Mouse (Mus musculus): ENCODE data around the gene Cntfr.

Cntfr gene

DNA sequence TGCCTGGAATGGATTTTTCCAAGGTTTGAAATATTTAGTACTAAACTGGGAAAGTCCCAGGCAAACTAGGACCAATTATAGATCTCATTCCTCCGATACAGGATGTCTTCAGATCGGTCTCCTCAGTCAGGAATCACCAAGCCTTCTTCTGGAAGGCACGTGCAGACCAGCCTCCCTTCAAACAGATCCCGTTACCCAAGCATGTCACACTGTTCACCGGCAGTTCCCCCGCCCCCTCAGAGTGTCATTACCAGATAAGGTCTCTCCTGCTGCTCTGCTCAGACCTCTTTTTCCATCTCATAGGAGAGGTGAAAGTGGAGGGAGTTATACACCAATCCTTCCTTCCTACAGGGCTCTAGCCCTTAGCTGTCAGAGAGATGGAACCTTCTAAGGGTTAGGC is 43.2 kb downstream of the Cntfr start:
- in situ Hi-C loops (cut with MboI): no loop called here

DNA sequence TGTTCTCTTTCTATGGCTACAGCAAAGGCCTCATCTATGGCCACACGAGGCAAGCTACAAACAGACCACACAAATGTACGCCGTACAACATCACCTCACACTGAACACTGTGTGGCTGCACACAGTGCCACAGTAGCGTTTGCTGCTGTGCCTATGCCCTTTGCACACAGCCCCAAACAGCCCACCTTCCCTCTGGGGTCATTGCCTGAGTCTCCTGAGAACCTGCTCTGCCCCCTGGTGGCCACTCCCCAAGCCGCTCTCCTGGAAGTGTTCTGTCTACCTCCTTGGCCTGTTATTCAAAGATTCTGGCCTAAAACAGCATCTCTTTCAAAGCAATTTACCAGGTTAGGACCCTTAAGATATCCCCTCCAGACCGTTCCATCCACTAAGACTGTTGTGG is 43.6 kb downstream of the Cntfr start:
- in situ Hi-C loops (cut with MboI): no loop called here

DNA sequence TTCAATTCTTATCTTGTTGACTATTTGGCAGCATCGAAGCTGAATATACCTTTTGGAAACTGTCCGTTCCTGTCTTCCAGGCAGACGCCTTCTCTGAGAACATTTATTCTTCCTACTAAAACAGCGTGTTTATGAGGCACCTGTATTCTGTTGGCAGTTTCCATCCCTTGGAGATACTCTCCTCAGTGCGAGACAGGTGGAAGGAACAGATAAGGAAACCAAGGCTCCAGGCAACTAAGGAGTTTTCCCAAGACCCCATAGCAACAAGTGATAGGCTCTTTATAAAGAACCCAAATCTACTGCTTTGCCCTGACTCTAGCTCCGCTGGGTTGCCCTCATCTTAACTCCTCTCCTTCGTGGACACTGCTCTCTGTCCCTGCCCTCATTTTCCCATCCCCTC is 48.3 kb downstream of the Cntfr start:
- in situ Hi-C loops (cut with MboI): no loop called here

DNA sequence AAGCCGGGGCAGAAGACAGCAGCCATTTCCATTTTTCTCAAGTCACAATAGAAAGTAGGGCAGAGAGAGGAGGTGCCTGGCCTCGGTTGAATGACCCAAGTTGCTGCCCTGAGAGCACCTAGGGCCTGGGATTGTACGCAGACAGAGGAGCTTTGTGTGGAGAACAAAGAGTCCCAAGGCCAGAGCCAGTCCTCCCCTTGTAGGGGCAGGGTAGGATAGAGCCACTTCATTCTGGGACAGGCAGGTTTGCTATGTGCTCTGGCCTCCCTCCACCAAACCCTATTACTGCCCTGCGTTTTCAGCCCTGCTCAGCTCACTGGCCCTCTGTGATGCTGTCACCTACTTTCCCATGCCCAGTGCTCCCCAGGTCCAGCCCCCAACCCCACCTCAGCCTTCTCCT is 48.7 kb downstream of the Cntfr start:
- in situ Hi-C loops (cut with MboI): no loop called here

DNA sequence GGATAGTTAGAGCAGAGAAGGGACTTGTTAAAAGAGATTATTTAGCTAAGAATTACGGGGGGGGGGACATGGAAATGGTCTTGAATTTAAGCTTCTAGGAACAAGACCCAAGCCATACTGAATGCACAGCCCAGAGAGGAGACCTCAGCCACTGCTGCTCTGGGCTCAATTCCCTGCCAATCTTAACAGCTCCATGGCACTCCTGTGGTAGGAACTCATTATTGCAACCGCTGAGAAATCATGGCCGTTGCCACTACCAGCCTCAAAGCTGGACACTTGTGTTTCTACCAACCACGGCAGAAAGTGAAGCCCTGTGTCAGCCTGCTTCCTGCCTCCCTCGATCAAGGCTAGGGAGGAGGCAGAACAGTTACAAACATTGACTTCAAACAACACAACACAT is 51.4 kb downstream of the Cntfr start:
- in situ Hi-C loops (cut with MboI): no loop called here

DNA sequence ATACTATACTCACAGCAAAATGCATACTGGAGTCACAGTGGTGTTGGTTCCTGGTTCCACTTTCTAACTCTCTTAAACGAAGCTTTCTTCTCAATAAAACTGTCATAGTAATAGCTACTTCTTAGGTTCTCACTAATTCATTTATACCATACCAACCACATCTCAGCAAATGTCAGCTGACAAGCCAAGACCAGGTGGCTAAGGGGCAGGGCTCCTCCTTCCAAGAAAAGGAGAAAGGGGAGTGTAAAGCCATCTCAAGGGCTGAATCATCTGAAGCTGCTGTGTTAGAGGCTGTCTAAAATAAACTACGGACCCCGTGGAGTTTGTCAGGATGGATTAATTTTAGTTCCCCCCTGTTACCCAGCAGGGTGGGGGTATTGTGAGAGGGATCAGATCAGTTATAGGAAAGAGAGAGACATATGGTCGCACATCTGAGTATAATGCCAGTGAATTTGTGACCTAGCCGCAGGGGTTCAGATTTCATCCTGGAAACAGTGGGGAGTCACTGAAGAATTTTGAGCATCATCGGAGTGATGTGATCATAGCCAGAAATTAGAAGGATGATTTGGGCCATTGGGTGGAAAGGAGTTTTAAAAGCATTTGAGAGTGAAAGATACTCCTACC is 55.6 kb downstream of the Cntfr start:
- in situ Hi-C loops (cut with MboI): no loop called here

DNA sequence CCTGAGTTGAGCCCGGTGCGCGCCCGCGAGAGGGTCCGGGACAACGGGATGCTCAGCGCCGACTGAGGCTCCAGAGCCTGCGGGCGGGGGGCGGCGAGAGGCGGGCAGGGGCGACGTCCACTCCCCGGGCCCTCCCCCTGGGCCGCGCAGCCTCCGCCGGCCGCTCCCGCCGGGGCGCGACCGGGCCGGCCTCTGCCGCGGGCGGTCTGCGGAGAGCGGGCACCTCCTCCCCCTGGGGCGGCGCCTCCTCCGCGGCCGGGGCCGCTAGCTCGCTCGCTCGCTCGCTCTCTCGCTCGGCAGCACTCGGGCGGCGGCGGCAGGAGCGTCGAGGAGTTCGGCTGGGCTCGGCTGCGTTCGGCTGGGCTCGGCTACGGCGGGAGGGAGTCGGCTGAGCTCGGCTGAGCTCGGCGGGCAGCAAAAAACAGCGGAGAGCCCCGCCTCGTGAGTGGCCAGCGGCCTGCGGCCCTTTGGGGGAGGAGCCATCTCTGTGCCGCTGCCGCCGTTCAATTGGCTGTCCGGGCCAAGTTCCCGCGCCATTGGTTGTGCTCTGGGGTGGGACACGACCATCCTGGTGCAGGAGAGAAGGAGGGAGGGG is 56.9 kb downstream of the Cntfr start, which contains the start of gene Enho:
Gene Enho (minus strand): TSS at position 412 of the 595 bp plus-strand sequence.
- in situ Hi-C loops (cut with MboI): no loop called here

DNA sequence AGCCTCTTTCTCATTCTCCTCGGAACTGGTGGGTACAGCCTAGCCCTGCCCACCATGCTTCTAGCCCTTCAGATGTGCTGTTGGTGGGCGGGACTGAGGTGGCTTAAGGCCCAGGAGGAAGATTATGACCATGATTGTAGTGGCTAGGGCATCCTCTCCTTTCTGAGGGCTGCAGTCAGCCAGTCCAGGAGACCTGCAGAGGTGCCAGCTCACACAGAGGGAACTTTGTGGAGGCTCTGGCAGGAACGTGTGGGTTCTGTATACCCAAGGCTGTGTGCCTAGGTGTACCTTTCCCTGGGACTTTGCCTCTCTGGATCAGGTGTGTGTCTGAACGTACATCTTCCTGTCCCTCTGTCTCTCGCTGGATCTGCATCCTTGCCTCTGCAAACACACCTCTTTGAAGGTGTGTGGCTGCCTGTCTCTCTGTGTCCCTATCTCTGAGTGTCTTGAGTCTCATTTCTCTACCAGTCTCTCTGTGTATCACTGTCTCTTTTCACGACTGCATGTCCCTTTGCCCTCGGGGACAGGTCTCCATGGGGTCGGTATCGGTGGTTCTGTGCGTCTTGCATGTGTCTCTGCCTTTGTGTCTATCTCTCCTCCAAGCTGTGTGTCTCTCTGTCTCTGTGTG is 57.6 kb downstream of the Cntfr start:
- in situ Hi-C loops (cut with MboI): no loop called here

DNA sequence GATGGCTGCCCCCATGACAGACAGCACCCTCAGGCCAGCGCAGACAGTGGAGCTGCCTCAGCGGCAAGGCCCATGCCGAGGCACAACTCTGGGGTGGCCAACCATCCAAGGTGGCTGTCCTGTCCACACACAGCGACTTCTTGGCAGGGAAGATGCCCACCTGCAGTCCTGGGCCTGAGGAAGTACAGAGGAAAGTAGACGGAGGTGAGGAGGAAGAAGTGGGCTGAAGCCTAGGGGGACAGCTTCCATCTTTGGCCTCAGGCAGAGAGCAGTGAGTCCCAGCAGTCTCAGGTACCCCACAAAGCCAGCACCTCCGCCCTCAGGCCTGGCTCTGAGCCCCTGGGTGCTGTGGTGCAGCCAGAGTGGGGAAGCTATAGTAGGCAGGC is 58.1 kb downstream of the Cntfr start:
- in situ Hi-C loops (cut with MboI): no loop called here

DNA sequence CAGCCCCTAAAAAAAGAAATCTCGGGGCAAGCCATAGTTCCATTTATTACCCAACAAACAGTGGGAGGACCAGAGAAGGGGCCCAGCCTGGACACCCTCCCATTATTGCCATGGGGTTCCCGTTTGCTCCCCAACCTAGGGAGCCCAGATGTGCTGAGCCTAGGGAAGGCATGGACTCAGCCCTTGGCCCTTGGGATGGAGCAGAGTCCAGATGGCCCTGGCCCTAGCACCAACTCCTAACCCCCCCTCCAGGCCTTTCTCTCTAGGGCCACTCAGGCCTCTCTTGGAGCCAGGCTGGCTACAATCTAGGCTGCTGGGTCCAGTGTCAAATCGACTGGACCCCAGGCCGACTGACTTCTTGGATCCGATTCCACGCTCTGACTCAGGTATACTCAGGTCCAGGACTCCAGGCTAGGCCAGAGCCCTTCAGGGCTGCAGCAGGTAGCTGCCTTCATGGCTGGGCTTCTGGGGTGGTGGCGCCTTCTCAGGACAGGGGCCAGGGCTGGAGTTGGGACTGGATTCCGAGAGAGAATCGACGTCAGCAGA is 58.6 kb downstream of the Cntfr start:
- in situ Hi-C loops (cut with MboI): no loop called here

DNA sequence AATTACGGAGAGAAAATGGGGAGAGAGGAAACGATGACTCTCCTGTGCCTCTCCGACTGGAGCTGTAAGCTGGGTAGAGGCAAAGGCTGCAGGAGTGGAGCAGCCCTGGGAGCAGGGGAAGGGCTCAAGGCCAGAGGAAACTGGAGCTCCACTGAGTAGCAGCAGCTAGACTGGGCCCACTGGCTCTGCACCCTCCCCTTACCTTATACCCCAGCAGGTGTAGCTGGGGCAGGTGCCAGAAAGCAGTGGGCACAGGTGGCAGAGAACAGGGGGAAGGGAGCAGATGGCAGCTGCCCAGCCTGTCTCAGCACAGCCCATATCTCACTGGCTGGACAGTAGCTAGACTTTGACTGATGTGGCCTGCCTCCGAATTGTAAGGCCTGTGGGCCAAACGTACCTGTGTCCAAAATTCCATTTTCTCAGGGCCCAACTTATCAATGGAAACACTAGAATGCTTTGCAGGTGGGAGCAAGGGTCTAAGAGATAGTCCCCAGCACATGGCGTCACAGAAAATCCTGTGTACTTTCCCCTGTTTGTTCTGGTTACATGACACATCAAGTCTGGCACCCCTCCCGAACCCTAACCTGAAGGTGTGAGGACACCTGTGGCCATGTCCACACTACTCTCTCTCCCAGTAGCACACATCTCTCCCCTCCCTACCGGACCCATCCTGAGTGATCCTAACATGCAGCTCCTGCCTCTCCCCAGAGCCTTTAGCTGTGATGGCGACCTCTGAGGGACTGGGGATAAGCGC is 59.8 kb downstream of the Cntfr start:
- in situ Hi-C loops (cut with MboI): no loop called here

DNA sequence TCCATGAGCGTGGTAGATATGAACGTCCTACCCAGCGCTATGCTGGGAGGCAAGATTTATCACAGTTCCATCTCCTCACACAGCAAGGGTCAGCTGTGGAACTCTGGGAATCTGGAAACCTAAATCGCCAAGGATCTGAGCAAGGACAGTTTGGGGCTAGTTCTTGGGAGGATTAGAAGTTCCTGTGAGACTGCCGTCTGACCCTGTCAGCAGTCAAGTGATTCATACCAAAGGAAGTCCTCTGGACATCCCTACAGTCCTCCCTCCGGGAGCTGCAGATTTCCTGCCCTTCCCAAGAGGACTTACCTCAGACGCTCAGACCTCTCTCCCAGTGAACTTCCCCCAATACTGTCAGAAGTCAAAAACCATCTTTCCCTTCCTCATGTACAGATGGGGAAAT is 60.5 kb downstream of the Cntfr start:
- in situ Hi-C loops (cut with MboI): no loop called here

DNA sequence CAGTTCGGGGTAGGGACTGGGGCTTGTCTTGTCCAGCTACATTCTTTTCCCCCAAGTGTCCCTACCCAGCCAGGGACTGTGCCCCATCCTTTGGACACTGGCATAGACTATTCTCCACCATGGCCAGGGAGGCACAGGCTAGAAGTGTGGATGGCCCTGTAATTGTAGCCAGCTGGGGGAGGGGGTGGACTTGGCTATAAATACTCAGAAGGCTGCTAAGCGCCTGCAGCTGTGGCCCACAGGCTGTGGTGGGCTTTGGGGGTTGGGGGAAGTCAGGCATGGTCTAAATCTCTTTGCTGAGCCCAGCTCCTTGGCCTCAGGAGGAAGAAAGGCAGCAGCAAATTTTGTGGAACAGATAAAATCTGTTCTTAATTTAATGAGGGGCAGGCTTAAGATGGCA is 61.0 kb downstream of the Cntfr start:
- in situ Hi-C loops (cut with MboI): no loop called here

DNA sequence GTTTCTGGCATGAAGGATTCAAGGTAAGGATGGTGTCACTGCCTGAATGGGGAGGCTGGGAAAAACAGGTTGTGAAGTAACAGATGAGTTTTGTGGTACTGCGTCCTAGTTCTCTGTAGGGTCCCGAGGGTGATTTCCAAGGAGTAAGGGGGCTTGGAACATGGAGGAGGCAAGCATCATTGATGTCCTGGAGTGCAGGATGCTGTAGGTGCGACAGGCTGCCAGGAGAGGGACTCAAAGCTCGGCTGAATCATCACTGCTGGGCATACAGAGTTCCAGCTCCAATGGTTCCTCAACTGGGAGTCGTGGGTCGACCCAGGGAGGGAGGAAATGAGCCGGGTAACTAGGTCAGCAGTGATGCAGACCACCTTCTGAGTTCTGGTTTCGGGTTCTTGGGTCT is 61.7 kb downstream of the Cntfr start:
- in situ Hi-C loops (cut with MboI): no loop called here

DNA sequence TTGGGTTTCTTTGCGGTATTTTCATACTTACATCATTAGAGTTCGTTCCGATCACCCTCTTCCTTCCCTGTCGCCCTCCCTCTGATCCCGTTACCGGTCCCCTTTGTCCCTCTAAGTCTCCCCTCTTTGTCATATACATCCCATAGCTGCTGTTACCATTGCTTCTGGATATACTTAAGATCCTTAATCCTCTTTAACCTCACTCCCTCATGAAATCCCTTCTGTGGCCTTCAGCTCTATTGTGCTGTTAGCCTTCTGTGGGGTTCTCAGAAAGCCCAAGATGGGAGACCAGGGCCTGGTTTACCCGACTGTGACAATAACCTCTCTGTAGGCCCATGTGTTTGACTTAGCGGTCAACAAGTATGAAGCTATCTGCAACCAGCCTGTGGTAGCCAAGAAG is 62.3 kb downstream of the Cntfr start:
- in situ Hi-C loops (cut with MboI): no loop called here

DNA sequence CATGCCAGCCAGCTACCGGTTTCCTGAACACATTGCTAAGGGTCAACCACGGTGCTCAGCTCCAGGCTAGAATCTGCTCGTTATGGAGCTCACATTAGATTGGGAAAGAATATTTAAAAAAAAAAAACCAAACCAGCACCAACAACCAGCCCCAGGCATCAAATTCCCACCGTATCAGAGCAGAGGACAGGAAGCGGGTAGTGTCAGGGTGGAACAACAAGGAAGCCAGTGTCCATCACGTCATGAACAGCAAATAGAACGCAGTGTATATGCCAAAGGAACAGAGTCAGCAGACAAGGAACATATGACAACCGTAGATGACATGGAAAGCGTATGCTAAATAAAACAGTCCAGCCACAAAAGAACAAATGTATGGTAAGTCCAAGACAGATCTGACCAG is 63.9 kb downstream of the Cntfr start:
- in situ Hi-C loops (cut with MboI): no loop called here

DNA sequence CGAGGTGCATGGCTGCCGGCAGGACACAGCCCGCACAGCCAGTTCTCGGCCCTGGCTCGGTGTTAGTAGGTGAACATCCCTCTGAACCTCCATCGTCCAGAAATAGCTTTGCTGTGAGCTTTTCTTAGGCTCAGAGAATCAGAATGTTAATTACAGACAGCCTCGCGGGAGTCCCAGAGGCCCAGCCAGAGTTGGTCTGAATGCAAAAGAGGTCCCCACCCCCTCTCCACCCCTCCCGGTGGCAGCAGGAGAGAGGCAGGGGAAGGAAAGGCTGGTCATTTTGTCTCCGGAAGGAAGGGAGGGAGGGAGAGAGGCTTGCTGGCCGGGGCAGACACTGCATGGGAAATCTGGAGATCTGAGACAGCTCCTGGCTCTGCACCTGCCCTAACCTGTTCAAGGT is 65.5 kb downstream of the Cntfr start:
- in situ Hi-C loops (cut with MboI): no loop called here

DNA sequence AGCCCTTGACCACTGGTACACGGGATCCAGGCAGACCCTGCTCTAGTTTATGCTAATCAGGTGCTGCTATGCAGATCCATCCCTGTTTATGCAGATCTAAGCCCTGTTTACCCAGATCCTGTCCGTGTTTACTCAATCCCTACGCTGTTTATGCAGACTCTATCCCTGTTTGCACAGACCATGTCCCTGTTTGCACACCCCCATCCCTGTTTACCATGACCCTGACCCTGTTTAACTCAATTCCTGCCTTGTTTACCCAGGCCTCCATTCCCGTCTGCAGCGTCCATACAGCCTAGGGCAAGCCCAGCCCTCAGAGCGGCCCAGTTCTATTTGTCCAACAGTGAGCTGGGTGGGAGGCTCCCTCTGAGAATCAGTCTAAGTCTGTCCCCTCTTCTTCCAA is 66.7 kb downstream of the Cntfr start:
- in situ Hi-C loops (cut with MboI): no loop called here

DNA sequence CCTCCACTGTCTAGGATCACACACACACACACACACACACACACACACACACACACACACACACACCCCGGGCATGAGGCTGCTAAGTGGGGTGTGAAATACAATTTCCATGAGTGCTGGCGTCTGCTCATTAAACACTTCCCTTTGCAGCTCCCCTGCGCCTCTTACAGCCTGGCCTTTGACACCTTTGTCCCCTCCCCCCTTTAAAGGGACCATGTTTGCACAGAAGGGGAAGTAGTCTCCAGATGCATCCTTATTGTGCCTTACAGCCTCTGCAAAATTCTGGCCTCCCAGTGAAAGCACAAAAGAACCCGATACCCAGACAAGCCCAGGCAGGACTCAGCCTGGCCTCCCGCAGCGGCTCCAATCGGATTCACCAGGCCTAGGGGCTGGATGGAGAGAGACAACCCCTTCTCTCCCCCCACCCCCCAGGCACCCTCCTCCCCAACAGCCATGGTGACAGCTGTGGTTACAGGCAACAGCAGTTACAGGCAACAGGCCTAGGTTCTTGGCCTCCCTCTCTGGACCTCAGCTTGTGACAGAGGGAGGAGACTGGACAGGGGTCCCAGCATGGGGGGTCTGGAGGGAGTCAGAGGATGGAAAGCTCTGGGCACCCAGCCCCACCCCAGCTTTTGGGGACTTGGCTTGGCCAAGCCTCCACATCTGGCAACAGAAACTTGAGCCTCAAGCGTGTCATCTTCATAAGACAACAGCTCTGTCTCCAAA is 68.5 kb downstream of the Cntfr start:
- in situ Hi-C loops (cut with MboI): no loop called here

DNA sequence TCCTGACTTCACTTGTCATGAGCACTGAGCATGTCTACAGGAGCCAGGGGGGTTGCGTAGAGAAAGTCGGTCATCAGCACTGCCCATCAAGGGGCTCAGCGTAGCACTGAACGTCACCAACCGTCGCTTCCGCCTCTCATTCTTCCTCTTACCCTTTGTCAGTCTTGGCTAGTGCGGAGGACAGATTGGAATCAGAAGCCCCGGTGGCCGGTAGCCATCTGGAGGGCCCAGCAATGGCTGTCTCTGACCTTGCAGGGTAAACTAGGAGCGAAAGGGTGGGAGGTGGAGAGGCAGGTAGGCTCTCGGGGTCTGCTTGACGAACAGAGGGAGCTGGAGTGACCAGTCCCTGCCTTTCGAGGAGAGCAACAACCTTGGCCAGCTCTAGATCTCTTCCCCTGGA is 74.8 kb downstream of the Cntfr start:
- in situ Hi-C loops (cut with MboI): no loop called here

DNA sequence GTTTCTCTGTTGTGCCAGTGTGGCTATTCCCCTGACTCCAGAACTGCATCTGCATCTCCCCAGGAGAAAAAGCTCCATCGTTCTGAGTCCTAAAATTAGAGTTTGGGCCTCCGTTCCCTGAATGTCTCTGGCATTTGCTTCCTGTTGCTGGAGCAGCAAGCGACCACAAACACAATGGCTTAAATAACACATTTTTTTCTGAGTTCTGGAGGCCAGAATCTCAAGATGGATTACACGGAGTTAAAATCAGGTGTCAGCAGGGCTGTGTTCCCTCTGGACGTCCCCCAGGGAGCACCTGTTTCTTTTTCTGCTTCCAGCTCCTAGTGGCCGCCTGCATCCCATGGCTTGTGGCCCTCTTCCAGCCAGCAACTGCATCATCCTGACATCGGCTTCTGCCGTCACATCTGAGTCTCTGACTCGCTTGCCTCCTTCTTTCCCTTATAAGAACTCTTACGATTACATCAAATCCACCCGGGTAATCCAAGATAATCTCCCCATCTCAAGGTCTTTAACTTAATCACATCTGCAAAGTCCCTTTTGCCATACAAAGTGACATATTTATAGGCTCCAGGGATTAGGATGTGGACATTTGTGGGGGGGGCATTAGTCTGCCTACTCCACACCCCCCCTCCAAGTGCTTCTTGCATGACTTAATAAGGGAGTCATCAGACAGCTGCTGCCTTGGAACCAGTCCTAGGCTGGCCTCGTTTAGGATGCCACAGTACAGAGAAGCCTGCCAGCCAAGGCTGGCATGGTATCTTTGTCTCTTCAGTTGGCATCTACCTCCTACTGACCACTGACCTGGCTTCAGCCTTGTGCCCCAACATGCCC is 77.8 kb downstream of the Cntfr start:
- in situ Hi-C loops (cut with MboI): no loop called here
